In the genomic region with DNA sequence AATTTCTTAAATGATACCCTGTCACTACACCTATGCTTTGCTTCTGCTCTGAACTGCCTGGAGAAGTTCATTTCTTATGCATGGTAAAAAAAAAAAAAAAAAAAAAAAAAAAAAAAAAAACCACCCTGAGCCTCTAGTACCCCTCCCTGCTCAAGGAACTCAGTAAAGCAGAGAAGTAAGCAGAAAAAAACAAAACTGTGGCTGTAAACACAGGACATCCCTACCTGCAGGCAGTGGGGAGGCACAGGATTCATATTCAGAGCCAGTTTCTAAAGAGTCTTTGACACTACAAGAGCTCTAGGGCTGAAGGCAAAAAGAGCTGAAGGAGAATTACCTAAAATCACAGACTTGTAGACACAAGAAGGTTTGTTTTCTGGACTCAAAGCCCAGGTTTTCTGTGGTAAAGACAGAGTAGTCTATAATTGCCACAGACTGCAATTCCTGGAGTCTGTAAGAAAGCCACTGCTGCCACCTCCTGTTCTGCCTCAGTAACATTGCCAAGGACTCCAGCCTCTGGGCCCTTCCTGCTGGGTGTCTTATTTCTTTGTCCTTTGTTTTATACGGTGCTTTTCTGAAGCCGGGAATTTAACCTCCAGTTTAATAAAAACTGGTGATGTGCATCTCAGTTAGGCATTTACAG, we compare ENCODE assay signal across 8 mouse cellular contexts.
DNase-seq lines count a peak whose midpoint lies in the region; ATAC-seq lines count a peak whose summit lies in the region.

No protein-coding gene starts in this region.

- ATAC-seq in forebrain, embryonic 15.5 days (replicated peaks), result peak; percentile 96
- ATAC-seq in kidney, embryonic 15.5 days (replicated peaks; ENCODE audit: low FRiP score), result peak; percentile 87
- ATAC-seq in limb, embryonic 12.5 days (ENCODE audit: insufficient number of reproducible peaks, insufficient read depth, low FRiP score, low TSS enrichment, low read depth), result peak; percentile 82; the same call in 1 of the 2 replicates

- H3K9ac ChIP-seq in forebrain, embryonic 15.5 days (replicated peaks), result no peak overlapping the region
- no peak overlapping the region for H3K9ac ChIP-seq in kidney, embryonic 15.5 days
- no peak overlapping the region for H3K9ac ChIP-seq in limb, embryonic 12.5 days (replicated peaks)

- no peaks in the 10 kb centered on the region for H3K9me3 ChIP-seq in forebrain, embryonic 15.5 days
- no peaks in the 10 kb centered on the region for H3K9me3 ChIP-seq in kidney, embryonic 15.5 days (replicated peaks)
- H3K9me3 ChIP-seq in limb, embryonic 12.5 days, result no peaks in the 10 kb centered on the region

- WGBS in forebrain, embryonic 15.5 days, result 1% methylated on average over 2 of the region's 2 CpGs
- WGBS in kidney, embryonic 15.5 days, result 6% methylated on average over 2 of the region's 2 CpGs
- WGBS in limb, embryonic 12.5 days, result 23% methylated on average over 2 of the region's 2 CpGs

- intact Hi-C loops in heart, postnatal 14 days (cut with DNase I), result loop anchor here (2.0 to 10.0 kb wide), 4 partner anchors 188 to 1150 kb away; no protein-coding TSS in a partner anchor

- H3K27ac ChIP-seq in forebrain, embryonic 15.5 days (replicated peaks), result no peak overlapping the region
- H3K27ac ChIP-seq in kidney, embryonic 15.5 days, result no peak overlapping the region
- no peak overlapping the region for H3K27ac ChIP-seq in limb, embryonic 12.5 days

- no peak overlapping the region for H3K4me3 ChIP-seq in forebrain, embryonic 15.5 days
- H3K4me3 ChIP-seq in kidney, embryonic 15.5 days (replicated peaks), result no peak overlapping the region
- no peak overlapping the region for H3K4me3 ChIP-seq in limb, embryonic 12.5 days (replicated peaks)

- DNase-seq in heart, postnatal 14 days, result peak; percentile 15 to 46
- no peak for DNase-seq in heart, adult 11 months
- peak; percentile 42 to 54 for DNase-seq in cerebellum, adult 18-20 months
- peak; percentile 56 for DNase-seq in right cerebral cortex, postnatal 4 days
- DNase-seq in urinary bladder, adult 18-20 months (ENCODE audit: low spot score in 2 of 2), result no peak

- H3K4me1 ChIP-seq in forebrain, embryonic 15.5 days, result no peaks in the 10 kb centered on the region
- no peaks in the 10 kb centered on the region for H3K4me1 ChIP-seq in kidney, embryonic 15.5 days
- H3K4me1 ChIP-seq in limb, embryonic 12.5 days (replicated peaks), result no peaks in the 10 kb centered on the region

- no peak overlapping the region for H3K4me2 ChIP-seq in forebrain, embryonic 15.5 days (replicated peaks)
- H3K4me2 ChIP-seq in kidney, embryonic 15.5 days, result no peak overlapping the region
- no peak overlapping the region for H3K4me2 ChIP-seq in limb, embryonic 12.5 days

- H3K27me3 ChIP-seq in forebrain, embryonic 15.5 days, result no peaks in the 10 kb centered on the region
- no peaks in the 10 kb centered on the region for H3K27me3 ChIP-seq in kidney, embryonic 15.5 days
- H3K27me3 ChIP-seq in limb, embryonic 12.5 days, result no peaks in the 10 kb centered on the region

- no peaks in the 10 kb centered on the region for H3K36me3 ChIP-seq in forebrain, embryonic 15.5 days
- H3K36me3 ChIP-seq in kidney, embryonic 15.5 days, result no peaks in the 10 kb centered on the region
- H3K36me3 ChIP-seq in limb, embryonic 12.5 days, result no peaks in the 10 kb centered on the region

Comparison
In these comparisons a context has a peak if more than half of its experiments do, and no peak if none do; other contexts are left out.
1. DNase-seq: peak in heart, postnatal 14 days (2 of 2), cerebellum, adult 18-20 months (2 of 2) and right cerebral cortex, postnatal 4 days (single experiment); none in heart, adult 11 months (single experiment) and urinary bladder, adult 18-20 months (0 of 2).
2. Peak in every context shown above with its lines, with median percentiles within 50 percentile points of each other: ATAC-seq.